Mouse (Mus musculus) kidney, adult 2 months (tissue): ENCODE results near the gene Crhr1. TPM values are rescaled to one million over a fixed set of nuclear protein-coding genes. Genes with fewer than 3 reads are reported as not detected.

Experiments used
- DNase-seq: peaks from one replicate; pipeline ENCODE4 v3.0.0; 2021
- H3K27ac ChIP-seq: fragments of 200-500 bp; 2 replicates; pipeline ENCODE4 v1.5.1; 2012; ENCODE audit warnings: low read depth, low read length, control low read depth, inconsistent platforms; ENCODE audit not compliant: insufficient read depth
- H3K27me3 ChIP-seq: fragments of 200-500 bp; replicated peaks from 2 replicates; pipeline ENCODE4 v1.6.1; 2012; ENCODE audit warnings: mild to moderate bottlenecking, moderate library complexity, low read length, inconsistent platforms; ENCODE audit not compliant: control insufficient read depth, insufficient read depth
- H3K36me3 ChIP-seq: fragments of 200-500 bp; 2 replicates; pipeline ENCODE4 v1.6.1; 2012; ENCODE audit warnings: mild to moderate bottlenecking, moderate library complexity, low read length, inconsistent platforms; ENCODE audit not compliant: control insufficient read depth, insufficient read depth
- H3K4me1 ChIP-seq: fragments of 200-500 bp; 2 replicates; pipeline ENCODE4 v1.6.1; 2011; ENCODE audit warnings: low read length; ENCODE audit not compliant: control insufficient read depth, insufficient read depth
- H3K4me3 ChIP-seq: fragments of 200-500 bp; 2 replicates; pipeline ENCODE4 v1.5.1; 2011; ENCODE audit warnings: mild to moderate bottlenecking, low read depth, low read length, control low read depth; ENCODE audit not compliant: insufficient read depth
- CTCF ChIP-seq: fragments of 200-500 bp; conservative IDR thresholded peaks from 2 replicates; pipeline ENCODE4 v1.5.1; 2011; ENCODE audit warnings: low read depth, mild to moderate bottlenecking, control low read depth, low read length, moderate library complexity, mixed read lengths; ENCODE audit not compliant: insufficient read depth, insufficient read length
- POLR2A ChIP-seq: fragments of 200-500 bp; IDR thresholded peaks from one replicate; pipeline ENCODE4 v1.6.1; 2011; ENCODE audit warnings: low read depth, low read length, control low read depth
- WGBS: fragments of 180-500 bp; shearing (Covaris S2); methylation state at CpG from one replicate; pipeline ENCODE4 v1.1.7; 2018; 5-methylcytosine and 5-hydroxymethylcytosine counted together
- polyA plus RNA-seq: library from polyadenylated mRNA; depleted of rRNA; stranded (reverse); fragments of >200 nt; gene quantifications from 2 replicates; pipeline ENCODE4 v1.2.3, GENCODE M21; 2012

Gene Crhr1
- polyA plus RNA-seq, 1 experiment = not detected

DNA sequence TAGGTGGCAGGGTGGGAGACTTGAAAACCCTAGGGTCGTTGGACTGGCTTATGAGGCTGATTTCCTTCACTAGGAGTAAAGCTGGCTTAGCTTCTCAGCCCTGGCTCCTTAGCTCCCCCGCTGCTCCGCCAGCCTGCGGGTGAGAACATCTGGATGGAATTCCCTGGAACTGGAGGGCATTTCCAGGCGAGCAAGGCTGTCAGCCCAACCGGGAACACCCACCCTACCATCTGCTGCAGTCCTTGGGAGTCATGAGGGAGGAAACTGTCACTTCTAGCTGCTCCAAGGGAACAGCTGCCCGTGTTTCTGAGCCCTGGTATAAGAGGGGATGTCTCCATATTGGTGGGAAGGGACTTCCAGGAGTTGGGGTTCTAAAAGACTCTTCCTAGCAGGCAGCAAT lies 33.1 kb upstream of the Crhr1 start:
- WGBS = 14% methylated on average over 7 of the region's 7 CpGs
- Histone ChIP-seq H3K4me3 (no peak overlapping the region), H3K27me3 (no peaks in the 10 kb centered on the region), H3K4me1 (no peaks in the 10 kb centered on the region), H3K36me3 (no peaks in the 10 kb centered on the region), H3K27ac (no peak overlapping the region)
- TF ChIP-seq POLR2A (no peak), CTCF (no peak)
- DNase-seq = no peak

DNA sequence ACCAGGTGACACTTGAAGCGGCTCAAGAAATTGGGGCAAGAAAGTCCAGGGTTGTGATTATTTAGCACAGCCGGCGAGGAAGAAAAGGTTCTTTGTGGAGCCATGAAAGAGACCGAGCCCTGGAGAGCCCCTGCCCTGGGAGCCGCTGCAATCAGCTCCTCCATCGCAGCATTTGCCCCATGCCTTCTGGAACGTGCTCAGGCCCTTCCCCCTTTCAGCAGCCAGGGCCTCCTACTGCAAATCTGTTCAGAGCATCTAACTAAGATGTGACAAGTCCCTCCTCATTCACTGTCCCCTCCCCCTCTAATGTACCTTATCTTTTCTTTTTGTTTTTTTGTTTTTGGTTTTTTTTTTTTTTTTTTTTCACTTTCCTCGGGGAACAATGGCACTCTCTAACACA lies 30.0 kb upstream of the Crhr1 start:
- DNase-seq = no peak
- H3K4me3 ChIP-seq = no peak overlapping the region
- TF ChIP-seq POLR2A (no peak), CTCF (no peak)
- no peaks in the 10 kb centered on the region for H3K4me1 ChIP-seq
- H3K27ac ChIP-seq = no peak overlapping the region
- 45% methylated on average over 8 of the region's 8 CpGs for WGBS
- no peaks in the 10 kb centered on the region for H3K27me3 ChIP-seq
- H3K36me3 ChIP-seq = no peaks in the 10 kb centered on the region

GRCm38 (mm10) chr11:104106329-104106728 lies 26.3 kb upstream of the Crhr1 start:
- DNase-seq = peak; percentile 8
- no peaks in the 10 kb centered on the region for H3K36me3 ChIP-seq
- H3K27me3 ChIP-seq = no peaks in the 10 kb centered on the region
- H3K27ac ChIP-seq = no peak overlapping the region
- H3K4me1 ChIP-seq = no peaks in the 10 kb centered on the region
- 44% methylated on average over 5 of the region's 5 CpGs for WGBS
- H3K4me3 ChIP-seq = no peak overlapping the region
- TF ChIP-seq CTCF = no peak

DNA sequence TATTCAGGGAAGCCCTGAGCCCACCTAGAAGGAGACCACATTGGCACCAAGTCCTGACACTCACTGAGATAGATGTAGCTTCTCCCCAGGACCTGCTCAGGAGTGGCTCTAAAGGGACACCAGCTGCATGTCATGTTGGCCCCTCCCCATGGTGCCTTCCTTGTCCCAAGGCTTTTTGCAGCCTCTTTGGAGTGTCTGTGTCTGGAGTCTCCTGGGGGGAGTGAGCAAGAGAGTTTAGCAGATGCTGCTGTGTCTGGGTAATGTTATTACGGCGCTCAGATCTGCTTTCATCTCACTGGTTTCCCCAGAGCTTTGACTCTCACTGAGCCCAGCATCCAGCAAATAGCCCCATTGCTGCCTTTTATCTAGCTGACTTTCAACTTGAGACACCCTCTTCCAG lies 25.7 kb upstream of the Crhr1 start:
- WGBS = 45% methylated on average over 2 of the region's 2 CpGs
- Histone ChIP-seq H3K27ac (no peak overlapping the region), H3K4me3 (no peak overlapping the region), H3K36me3 (no peaks in the 10 kb centered on the region), H3K4me1 (no peaks in the 10 kb centered on the region), H3K27me3 (no peaks in the 10 kb centered on the region)
- no peak for DNase-seq
- TF ChIP-seq CTCF = no peak
- no peak for TF ChIP-seq POLR2A

GRCm38 (mm10) chr11:104110366-104110765 lies 22.3 kb upstream of the Crhr1 start:
- H3K27me3 ChIP-seq = no peaks in the 10 kb centered on the region
- no peaks in the 10 kb centered on the region for H3K4me1 ChIP-seq
- WGBS = 68% methylated on average over 1 of the region's 1 CpGs
- H3K4me3 ChIP-seq = no peak overlapping the region
- peak; percentile 33 for DNase-seq
- no peaks in the 10 kb centered on the region for H3K36me3 ChIP-seq
- H3K27ac ChIP-seq = no peak overlapping the region
- TF ChIP-seq POLR2A (no peak), CTCF (no peak)

GRCm38 (mm10) chr11:104111851-104112250 lies 20.8 kb upstream of the Crhr1 start:
- Histone ChIP-seq H3K36me3 (no peaks in the 10 kb centered on the region), H3K27ac (no peak overlapping the region), H3K27me3 (no peaks in the 10 kb centered on the region), H3K4me1 (no peaks in the 10 kb centered on the region), H3K4me3 (no peak overlapping the region)
- TF ChIP-seq CTCF (no peak), POLR2A (no peak)
- WGBS = 38% methylated on average over 11 of the region's 11 CpGs
- no peak for DNase-seq

DNA sequence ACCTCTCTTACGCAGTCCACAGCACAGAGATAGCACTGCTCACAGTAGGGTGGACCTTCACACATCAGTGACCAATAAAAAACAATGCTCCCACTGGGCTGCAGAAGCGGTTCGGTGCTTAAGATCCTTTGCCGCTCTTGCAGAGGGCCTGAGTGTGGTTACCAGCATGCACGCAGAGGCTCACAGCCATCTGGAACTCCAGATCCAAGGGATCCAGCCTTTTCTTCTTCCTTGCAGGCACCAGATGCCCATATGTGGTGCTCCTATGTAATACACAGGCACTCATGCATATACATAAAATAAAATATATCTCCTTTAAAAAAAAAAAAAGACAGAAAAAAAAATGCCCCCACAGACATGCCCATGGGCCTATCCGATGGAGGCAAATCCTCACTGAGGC lies 19.0 kb upstream of the Crhr1 start:
- DNase-seq = no peak
- no peaks in the 10 kb centered on the region for H3K27me3 ChIP-seq
- no peak overlapping the region for H3K4me3 ChIP-seq
- WGBS = 70% methylated on average over 6 of the region's 6 CpGs
- H3K4me1 ChIP-seq = no peaks in the 10 kb centered on the region
- no peak overlapping the region for H3K27ac ChIP-seq
- no peak for TF ChIP-seq CTCF
- TF ChIP-seq POLR2A = no peak
- no peaks in the 10 kb centered on the region for H3K36me3 ChIP-seq

DNA sequence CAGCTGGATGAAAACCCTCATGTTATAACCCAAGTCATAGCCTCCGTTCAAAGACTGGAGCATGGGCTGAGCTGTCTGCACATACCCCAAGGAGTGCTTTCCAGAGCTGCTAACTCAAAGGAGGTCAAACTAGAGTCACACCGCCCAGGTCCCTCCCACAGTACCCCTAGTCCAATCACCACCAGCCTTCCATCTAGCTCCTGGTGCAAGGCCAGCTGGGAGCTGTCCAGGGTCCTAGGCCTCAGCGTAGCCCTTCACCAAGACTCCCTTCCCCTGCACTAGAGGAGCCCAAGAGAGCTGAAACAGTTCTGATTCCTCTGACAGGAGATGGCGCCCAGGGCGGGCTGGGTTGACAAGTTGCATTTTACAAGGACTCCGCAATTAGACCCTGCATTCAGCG lies 18.0 kb upstream of the Crhr1 start:
- Histone ChIP-seq H3K27me3 (no peaks in the 10 kb centered on the region), H3K4me3 (no peak overlapping the region), H3K4me1 (no peaks in the 10 kb centered on the region), H3K27ac (no peak overlapping the region), H3K36me3 (no peaks in the 10 kb centered on the region)
- 3% methylated on average over 7 of the region's 7 CpGs for WGBS
- DNase-seq = peak; percentile 70
- TF ChIP-seq POLR2A (no peak), CTCF (no peak)

DNA sequence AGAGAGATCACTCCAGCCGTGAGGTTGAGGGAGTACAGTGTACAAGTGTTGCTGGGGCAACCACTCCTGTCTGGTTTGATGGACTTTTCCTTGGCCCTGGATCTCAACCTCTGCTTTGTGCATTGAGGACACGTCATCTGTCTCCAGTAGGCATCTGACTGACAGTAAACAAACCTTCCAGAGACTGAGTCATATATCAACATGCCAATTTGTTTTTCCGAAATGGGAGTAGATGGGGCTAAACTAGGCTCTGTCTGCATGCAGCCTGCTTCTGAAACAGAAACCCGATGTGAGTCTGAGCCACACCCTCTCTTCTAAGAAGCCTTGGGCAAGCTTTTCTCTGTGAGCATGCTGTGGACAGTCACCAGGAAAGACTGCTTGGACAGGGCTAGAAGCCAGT lies 14.3 kb upstream of the Crhr1 start:
- Histone ChIP-seq H3K27me3 (no peaks in the 10 kb centered on the region), H3K36me3 (no peaks in the 10 kb centered on the region), H3K27ac (no peak overlapping the region), H3K4me3 (no peak overlapping the region), H3K4me1 (no peaks in the 10 kb centered on the region)
- WGBS = 62% methylated on average over 4 of the region's 4 CpGs
- no peak for TF ChIP-seq CTCF
- DNase-seq = no peak
